21 mouse cellular contexts compared by ENCODE assay signal in the genomic region with DNA sequence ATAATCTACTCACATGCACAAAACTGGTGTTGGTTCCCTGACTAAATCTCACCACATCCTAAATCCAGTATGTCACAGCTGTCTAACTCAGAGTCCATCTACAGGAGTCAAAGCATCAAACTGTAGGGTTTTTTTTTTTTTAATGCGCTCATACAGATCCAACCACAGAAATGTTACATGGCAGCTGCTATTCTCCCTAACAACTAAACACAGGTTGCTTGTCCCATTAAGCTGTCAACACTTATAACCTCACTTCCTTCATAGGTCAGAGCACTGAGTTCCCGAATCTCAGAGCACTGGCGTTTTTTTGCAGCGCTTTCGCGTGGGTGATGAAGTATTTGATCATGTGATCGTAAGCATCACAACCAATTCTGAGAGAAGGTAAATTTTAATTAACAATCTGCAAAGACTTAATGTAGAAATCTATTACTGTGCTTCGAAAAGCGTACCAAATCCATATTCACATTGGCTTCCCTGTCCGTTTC. TPM values are rescaled to one million over a fixed set of nuclear protein-coding genes. Genes with fewer than 3 reads are reported as not detected.
DNase-seq lines count a peak whose midpoint lies in the region; ATAC-seq and TF ChIP-seq lines count a peak whose summit lies in the region.
"Had no signal": no experiment of that assay in that cellular context is flagged by ENCODE, and none has a peak within 500 bp of the region (broad histone marks: within the 10 kb centered on the region; RNA-seq: fewer than 3 reads in every experiment).

No protein-coding gene starts in this region.

- H3K27ac ChIP-seq in liver, embryonic 13.5 days: peak overlapping the region; percentile 100
- H3K27ac ChIP-seq in liver, postnatal 0 days (ENCODE audit: low read depth): no peak overlapping the region
- H3K27ac ChIP-seq: embryonic facial prominence, embryonic 13.5 days; hindbrain, embryonic 13.5 days; midbrain, embryonic 15.5 days had no signal

- peak overlapping the region; percentile 91 for H3K4me2 ChIP-seq in liver, embryonic 13.5 days
- H3K4me2 ChIP-seq in liver, postnatal 0 days (ENCODE audit: low read depth, low read length): no peak overlapping the region
- H3K4me2 ChIP-seq: heart, embryonic 11.5 days had no signal

- peaks cover 21% of the 10 kb centered on the region for H3K36me3 ChIP-seq in liver, embryonic 13.5 days
- H3K36me3 ChIP-seq in liver, postnatal 0 days (replicated peaks; ENCODE audit: insufficient read depth, low read length): peaks cover 4% of the 10 kb centered on the region; the same call in 1 of the 2 replicates
- H3K36me3 ChIP-seq: midbrain, embryonic 15.5 days had no signal

- H3K4me3 ChIP-seq in liver, embryonic 13.5 days (replicated peaks): 0 out of 2 replicates have a peak overlapping the region, but pooled peaks have one; percentile 100
- H3K4me3 ChIP-seq in liver, postnatal 0 days (ENCODE audit: low read depth, low read length): no peak overlapping the region
- H3K4me3 ChIP-seq: embryonic facial prominence, embryonic 13.5 days; hindbrain, embryonic 13.5 days; midbrain, embryonic 15.5 days had no signal

- 76% methylated on average over 10 of the region's 10 CpGs for WGBS in liver, embryonic 13.5 days (ENCODE audit: insufficient replicate concordance)
- 67% methylated on average over 10 of the region's 10 CpGs for WGBS in liver, postnatal 0 days (ENCODE audit: insufficient replicate concordance)

- TF ChIP-seq CTCF in liver, postnatal 0 days (IDR thresholded peaks at IDR 0.05; ENCODE audit: low read depth): no peak

- TF ChIP-seq EP300 in liver, postnatal 0 days (IDR thresholded peaks at IDR 0.05; ENCODE audit: low read depth): no peak

- no peaks in the 10 kb centered on the region for H3K27me3 ChIP-seq in liver, embryonic 13.5 days
- H3K27me3 ChIP-seq in liver, postnatal 0 days (ENCODE audit: insufficient read depth, low read length): no peaks in the 10 kb centered on the region
- H3K27me3 ChIP-seq: embryonic facial prominence, embryonic 13.5 days; hindbrain, embryonic 13.5 days; midbrain, embryonic 15.5 days had no signal

- H3K9me3 ChIP-seq in liver, embryonic 13.5 days (replicated peaks): no peaks in the 10 kb centered on the region
- H3K9me3 ChIP-seq in liver, postnatal 0 days (ENCODE audit: low read length): no peaks in the 10 kb centered on the region
- H3K9me3 ChIP-seq: embryonic facial prominence, embryonic 13.5 days; hindbrain, embryonic 13.5 days; midbrain, embryonic 15.5 days had no signal

- DNase-seq in CD4-positive, CD25-positive, alpha-beta regulatory T cell, adult 2 months (ENCODE audit: low read depth, low spot score): peak; percentile 15
- DNase-seq in liver, embryonic 13.5 days: no peak
- DNase-seq in liver, postnatal 0 days: no peak
- peak; percentile 11 for DNase-seq in forelimb bud, embryonic 11.5 days (ENCODE audit: low read depth, low spot score)
- peak; percentile 41 for DNase-seq in naive thymus-derived CD4-positive, alpha-beta T cell, adult 2 months (ENCODE audit: low read depth)
- no peak for DNase-seq in ovary, postnatal 36 days (ENCODE audit: low spot score)
- DNase-seq in right cerebral cortex, postnatal 36 days (ENCODE audit: low spot score in 2 of 2): no peak
- DNase-seq: adrenal gland, adult 2 months; cerebellum, adult 9-11 months; gastrocnemius, postnatal 36 days; heart, postnatal 10 days; kidney, postnatal 25 days; left cerebral cortex, postnatal 4 days; lung, adult 18-20 months; thymus, postnatal 25 days had no signal

- H3K4me1 ChIP-seq in liver, embryonic 13.5 days (replicated peaks): peaks cover 60% of the 10 kb centered on the region
- peaks cover 34% of the 10 kb centered on the region for H3K4me1 ChIP-seq in liver, postnatal 0 days (ENCODE audit: insufficient read depth)

- no peak for ATAC-seq in CD4-positive, CD25-positive, alpha-beta regulatory T cell, adult 4 months
- ATAC-seq in liver, embryonic 13.5 days (ENCODE audit: low read depth): no peak
- no peak for ATAC-seq in liver, postnatal 0 days
- ATAC-seq: forebrain, embryonic 14.5 days; midbrain, embryonic 15.5 days had no signal

- H3K9ac ChIP-seq in liver, embryonic 13.5 days: peak overlapping the region; percentile 99; the same call in 1 of the 2 replicates
- H3K9ac ChIP-seq in liver, postnatal 0 days (replicated peaks): no peak overlapping the region
- H3K9ac ChIP-seq: embryonic facial prominence, embryonic 13.5 days; hindbrain, embryonic 13.5 days; midbrain, embryonic 15.5 days had no signal

RNA-seq across cellular contexts. Expression of gene Ublcp1, which starts 1.9 kb away (rescaled TPM):
- polyA plus RNA-seq in CD4-positive, CD25-positive, alpha-beta regulatory T cell, adult 4 months (2017; shearing (Covaris generic)): 10 to 100 TPM; 44.1 to 58.3 TPM
- 43.9 and 47.6 TPM in 2 replicates for polyA plus RNA-seq in liver, embryonic 13.5 days (2015; fragmentation: Nextera tagmentation; extraction: Ambion mirVana)
- 40.8 and 40.9 TPM in 2 replicates for polyA plus RNA-seq in liver, postnatal 0 days (2015; fragmentation: Nextera tagmentation; extraction: Ambion mirVana)

RNA-seq across cellular contexts. Expression of gene Rnf145, which starts 50.4 kb away (rescaled TPM):
- 10 to 100 TPM; 54.0 to 64.9 TPM for polyA plus RNA-seq in CD4-positive, CD25-positive, alpha-beta regulatory T cell, adult 4 months (2017; shearing (Covaris generic))
- polyA plus RNA-seq in liver, embryonic 13.5 days (2015; fragmentation: Nextera tagmentation; extraction: Ambion mirVana): 45.9 and 47.8 TPM in 2 replicates
- 31.9 and 32.7 TPM in 2 replicates for polyA plus RNA-seq in liver, postnatal 0 days (2015; fragmentation: Nextera tagmentation; extraction: Ambion mirVana)

Comparison
In these comparisons a context has a peak if more than half of its experiments do, and no peak if none do; other contexts are left out.
1. DNase-seq: peak in CD4-positive, CD25-positive, alpha-beta regulatory T cell, adult 2 months (single experiment), forelimb bud, embryonic 11.5 days (single experiment) and naive thymus-derived CD4-positive, alpha-beta T cell, adult 2 months (single experiment); none in liver, embryonic 13.5 days (single experiment), liver, postnatal 0 days (single experiment), ovary, postnatal 36 days (single experiment) and right cerebral cortex, postnatal 36 days (0 of 2).